13 mouse cellular contexts compared by ENCODE assay signal in genomic region chr8:91884325-91884724, GRCm38 (mm10).
"Had no signal": no experiment of that assay in that cellular context is flagged by ENCODE, and none has a peak within 500 bp of the region (broad histone marks: within the 10 kb centered on the region; RNA-seq: fewer than 3 reads in every experiment).

No protein-coding gene starts in this region.

- ATAC-seq: intestine, embryonic 15.5 days had no signal

- H3K27ac ChIP-seq: intestine, embryonic 15.5 days; limb, embryonic 12.5 days; midbrain, embryonic 10.5 days; neural tube, embryonic 13.5 days had no signal

- H3K9ac ChIP-seq: intestine, embryonic 15.5 days; limb, embryonic 12.5 days; neural tube, embryonic 13.5 days had no signal

- H3K4me3 ChIP-seq: intestine, embryonic 15.5 days; limb, embryonic 12.5 days; midbrain, embryonic 10.5 days; neural tube, embryonic 13.5 days had no signal

- H3K4me1 ChIP-seq: intestine, embryonic 15.5 days; limb, embryonic 12.5 days had no signal

- H3K27me3 ChIP-seq: intestine, embryonic 15.5 days had no signal

- H3K36me3 ChIP-seq: intestine, embryonic 15.5 days; limb, embryonic 12.5 days; midbrain, embryonic 10.5 days; neural tube, embryonic 13.5 days had no signal

- H3K4me2 ChIP-seq: intestine, embryonic 15.5 days; limb, embryonic 12.5 days; neural tube, embryonic 13.5 days had no signal

- H3K9me3 ChIP-seq: intestine, embryonic 15.5 days; limb, embryonic 12.5 days; midbrain, embryonic 10.5 days; neural tube, embryonic 13.5 days had no signal

- DNase-seq: kidney, adult 18-20 months; kidney, postnatal 14 days; lung, adult 2 months; midbrain, embryonic 14.5 days; retina, postnatal 1 day; right cerebral cortex, postnatal 4 days; spleen, adult 18-20 months; thymus, adult 2 months; thymus, postnatal 25 days had no signal
